Mouse (Mus musculus): Measurements from ENCODE around the gene Frmpd4.
A peak's percentile ranks its signal among the peaks of the same experiment; 100 is the strongest.

The Frmpd4 gene

DNA sequence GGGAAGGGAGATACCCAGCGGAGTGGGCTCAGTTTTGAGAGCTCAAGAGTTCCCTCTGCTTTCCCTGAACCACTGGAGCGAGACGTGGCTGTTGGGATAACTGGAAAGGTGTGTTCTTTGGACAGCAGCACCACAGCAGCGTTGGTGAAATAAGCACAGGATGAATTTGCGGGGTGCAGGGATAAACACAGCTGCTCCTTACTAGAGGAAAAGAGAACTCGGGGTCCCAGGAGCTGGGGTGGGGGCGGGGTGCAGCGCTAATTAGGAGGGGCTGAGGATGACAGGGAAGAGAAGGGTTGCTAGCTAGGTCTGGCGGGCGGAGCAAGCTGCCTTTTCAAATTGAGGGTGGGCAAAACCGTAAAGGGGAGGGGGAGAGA is 453.5 kb downstream of the Frmpd4 start:
- no peak for DNase-seq

DNA sequence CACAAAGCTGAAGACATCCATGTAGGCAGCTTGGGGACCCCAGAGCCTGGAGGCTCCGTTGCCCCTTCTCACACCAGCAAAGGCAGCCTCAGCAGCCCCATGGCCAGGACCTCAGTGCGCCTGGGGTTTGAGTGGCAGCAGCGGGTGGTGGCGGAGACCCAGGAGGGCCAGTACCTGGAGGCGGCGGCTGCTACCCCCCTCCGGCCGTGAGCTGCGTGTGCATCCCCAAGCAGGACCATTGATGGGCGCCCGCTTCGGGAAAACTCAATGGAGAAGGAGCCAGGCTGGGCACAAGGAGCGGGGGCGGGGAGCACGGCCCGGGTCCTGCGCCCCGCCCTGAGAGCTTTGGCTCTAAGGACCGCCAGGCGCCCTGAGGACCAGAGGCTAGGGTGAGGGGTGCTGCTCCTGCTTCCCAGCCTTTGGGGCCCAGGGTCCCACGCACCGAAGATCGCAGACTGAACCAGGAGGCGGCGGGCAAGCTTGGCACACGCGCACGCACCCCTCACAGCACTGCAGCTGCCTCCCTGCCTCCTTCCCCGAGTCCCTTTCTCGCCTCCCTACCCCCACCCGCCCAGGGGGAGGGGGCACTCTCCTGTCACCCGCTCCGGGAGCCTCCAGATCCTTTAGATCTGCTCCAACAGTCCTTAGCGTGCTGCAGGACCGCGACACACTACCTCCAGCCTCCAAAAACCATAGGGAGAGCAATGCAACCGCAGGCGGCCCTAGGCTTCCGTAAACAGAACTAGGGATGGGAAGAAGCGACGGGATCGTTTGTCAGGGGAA is 454.0 kb downstream of the Frmpd4 start:
- peak; percentile 38 for DNase-seq

DNA sequence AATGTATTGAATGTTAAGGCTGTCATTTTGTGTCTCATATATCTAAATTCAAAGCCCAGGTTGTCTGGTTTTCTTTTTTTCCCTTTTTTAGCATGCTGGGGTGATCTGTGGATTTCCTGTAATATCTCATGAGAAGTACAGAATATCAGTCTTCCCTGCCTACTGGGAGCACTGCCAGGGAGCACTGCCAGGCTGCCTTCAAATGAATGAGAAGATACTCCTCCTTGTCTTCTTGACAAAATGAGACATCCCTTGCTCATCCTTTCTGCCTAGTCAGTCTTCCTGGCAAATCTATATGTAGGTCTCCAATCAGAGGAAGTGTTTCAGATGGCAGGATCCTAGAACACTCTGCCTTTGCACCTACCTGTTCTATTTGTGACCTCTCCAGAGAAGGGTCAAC is 535.4 kb downstream of the Frmpd4 start:
- DNase-seq = no peak

DNA sequence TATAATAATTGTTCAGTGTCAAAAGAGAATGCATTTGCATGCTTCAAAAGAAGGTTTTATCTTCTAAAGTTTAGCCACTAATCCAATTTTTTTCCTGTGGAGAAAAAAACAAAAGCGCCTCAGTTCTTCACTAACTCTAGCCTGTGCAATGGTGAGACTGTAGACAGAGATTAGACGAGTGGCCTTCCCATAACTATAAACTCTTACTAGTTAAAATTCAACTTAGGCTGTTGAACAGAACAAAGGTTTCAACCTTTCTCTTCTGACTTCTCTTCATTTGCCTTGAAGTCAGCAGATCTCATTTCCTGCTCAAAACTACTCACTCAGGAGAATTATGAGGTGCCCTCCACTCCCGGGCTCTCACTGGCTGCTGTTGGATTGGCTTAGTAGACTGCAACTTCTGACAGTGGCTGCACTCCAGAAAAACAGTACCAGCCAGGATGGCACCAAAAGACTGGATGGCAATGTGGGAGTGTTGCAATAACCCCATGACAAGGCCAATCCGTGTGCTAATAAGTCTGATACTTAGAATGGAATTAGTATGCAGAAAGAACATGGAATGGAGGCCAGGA is 556.4 kb downstream of the Frmpd4 start:
- DNase-seq = no peak

DNA sequence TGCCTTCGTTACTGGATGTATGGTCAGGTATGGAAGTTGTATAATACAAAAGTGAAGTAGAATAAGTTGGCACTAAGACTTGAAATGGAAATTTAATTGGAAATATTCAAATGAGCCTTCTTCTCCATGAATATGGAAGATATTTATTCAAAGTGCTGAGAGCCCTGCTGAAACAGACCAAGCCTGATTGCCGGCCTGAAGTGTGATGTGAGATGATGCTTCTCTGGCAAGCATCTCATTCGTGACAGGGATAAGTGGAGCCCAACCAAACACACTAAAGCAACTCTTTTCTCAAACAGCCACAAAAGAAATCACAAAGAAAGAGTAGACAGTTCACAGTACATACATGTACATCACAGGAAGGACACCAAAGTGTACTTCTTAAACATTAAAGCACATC is 559.2 kb downstream of the Frmpd4 start:
- no peak for DNase-seq

DNA sequence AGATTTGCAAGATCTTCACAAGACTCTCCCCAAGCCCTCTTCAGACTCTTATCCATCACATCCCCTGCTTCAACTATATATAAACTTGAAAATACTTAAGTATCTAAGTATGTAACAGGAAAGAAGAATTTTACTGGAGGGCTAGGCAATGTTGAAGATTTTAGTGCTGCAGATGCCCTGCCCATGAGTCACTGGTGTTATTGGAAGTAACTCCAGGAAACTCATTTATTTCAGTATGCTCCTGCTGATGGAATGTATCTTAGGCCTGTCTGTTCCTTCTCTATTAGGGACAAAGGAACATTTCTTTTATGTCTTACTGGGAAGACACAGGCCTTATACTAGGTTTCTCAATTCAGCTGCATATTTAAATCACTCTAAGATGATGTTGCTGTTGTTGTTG is 592.2 kb downstream of the Frmpd4 start:
- DNase-seq = no peak

DNA sequence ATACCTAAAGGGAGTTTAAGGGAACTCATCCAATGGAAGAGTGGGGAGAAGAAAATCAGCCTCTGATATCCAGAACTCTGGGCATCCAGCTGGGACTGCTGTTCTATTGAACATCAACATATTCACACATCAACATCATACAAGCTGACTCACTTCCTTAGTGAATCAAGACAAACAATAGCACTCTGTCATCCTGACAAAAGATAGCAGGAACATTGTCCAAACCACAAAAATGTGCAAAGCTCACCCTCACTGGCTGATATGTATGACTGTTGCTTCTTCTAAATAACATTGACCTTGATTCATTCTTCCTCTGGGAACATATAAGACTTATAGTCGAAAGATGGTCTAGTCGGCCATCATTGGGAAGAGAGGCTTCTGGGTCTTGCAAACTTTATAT is 625.8 kb downstream of the Frmpd4 start:
- no peak for DNase-seq

DNA sequence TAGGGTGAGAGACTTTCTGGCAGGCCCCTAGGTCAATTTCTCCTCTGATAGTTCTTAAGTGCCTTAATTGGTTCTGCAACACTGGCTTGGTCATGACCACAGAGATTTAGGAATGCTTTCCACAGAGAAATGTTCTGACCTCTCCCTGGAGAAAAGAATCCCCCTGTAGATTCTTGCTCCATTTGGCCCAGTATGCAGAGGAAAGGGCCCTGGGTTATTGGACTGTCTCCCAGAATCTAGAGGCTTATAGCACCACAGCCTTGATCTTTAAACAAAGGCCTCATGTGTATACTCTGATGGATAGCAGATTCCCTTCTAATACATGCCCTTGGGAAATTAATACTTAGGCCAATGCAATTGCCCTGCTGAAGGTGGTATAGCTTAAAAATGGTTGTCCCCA is 667.5 kb downstream of the Frmpd4 start:
- DNase-seq = no peak

DNA sequence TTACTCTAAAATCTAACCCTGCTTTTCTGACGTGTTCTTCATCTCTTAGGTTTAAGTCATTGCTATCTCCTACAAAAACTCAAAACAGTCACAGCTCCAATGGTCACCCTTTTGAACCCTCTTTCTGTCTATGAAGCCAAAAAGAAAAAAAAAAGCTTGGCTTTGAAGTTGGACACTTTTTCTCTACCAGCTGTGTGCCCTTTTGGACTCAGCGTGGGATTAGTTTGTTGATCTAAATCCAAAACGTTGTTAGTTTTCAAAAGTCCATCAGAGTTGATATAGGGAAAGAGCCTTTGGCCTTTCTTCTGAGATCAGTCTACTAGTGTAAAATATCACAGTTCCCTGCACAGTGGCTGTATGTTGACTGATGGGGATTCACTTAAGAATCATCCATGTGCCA is 676.0 kb downstream of the Frmpd4 start:
- DNase-seq = no peak

DNA sequence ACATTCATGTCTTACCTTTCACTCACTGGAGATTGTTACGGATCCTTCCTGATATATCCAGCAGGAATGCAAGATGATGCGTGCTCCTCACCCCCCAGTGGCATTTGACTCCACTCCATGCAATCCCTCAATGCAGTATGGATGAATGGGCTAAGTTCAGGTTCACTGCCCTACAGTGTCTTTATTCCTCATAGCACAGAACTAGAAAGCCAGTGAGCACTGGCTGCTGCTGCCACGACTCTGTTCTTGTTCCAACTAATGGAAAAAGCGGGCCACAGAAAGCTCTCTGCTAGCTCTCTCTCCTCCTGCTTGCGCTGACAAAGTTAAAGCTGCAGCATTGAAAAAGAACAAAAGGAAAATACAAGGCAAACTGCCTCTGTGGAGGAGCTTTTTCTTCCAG is 722.2 kb downstream of the Frmpd4 start:
- DNase-seq = no peak

DNA sequence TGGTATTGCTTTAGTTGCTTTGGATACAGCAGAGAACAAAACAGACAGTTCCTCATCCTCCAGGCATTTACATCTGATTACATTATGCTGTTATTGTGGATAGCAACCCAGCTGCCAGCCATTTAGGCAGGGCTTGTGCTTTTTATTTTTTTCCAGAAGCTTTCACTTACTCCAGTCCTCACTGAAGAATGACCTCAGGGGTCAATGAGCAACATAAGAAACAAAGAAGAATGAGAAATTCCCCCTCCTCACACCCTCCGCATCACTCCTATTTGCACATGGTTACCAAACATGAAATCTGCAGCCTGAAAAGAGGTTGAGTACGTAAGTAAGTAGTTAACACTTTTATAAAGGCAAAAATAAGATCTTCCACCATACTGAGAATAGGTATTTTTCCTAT is 744.5 kb downstream of the Frmpd4 start:
- DNase-seq = peak; percentile 9

DNA sequence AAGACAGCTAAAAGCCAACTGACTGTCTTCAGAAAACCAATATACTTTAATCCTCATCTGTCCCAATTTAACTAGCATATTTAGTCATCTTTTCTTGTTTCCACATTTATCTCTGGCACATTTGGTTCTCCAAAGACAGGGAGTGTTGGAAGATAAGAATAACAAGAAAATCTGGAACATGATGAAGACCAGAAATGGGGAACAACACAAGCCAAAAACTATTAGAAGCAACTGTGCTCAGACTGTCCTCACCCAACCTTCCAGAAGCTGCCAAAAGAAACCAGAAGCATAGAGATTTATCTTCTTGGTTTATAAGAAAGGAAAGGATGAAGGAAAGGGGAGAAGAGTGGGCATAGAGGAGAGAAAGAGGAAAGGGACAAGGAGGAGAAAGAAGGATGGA is 748.6 kb downstream of the Frmpd4 start:
- DNase-seq = no peak

DNA sequence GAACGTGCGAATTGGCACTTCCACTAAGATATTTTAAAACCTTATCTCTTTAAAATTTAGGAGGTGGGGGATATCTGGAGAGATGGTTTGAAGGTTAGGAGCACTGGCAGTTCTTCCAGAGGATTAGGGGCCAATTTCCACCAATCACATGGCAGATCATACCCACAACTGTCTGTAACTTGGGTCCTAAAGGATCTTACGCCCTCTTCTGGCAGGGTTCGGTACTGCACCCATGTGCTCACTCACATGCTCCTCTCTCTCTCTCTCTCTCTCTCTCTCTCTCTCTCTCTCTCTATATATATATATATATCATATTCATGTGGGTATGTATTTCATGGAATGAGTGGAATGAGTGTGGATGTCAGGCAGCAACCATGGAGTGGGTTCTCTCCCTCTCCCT is 759.7 kb downstream of the Frmpd4 start:
- DNase-seq = peak; percentile 14

DNA sequence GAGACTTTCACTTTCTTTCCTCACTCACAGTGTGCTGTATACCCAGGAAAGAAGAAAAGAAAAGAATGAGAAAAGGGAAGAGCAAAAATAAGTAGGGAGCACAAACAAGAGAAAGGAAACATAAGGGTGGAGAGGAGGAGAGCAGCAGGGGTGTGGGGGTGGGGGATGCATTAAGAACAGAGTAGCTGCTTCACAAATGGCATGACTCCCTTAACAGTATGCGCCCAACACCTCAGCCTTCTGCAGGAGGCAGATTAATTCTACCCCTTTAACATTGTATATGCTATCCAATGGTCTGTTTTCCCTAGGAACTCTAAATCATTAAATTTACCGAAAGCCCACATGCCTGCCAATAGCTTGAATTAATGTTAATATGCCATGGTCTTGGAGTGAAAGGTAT is 766.9 kb downstream of the Frmpd4 start:
- DNase-seq = no peak

DNA sequence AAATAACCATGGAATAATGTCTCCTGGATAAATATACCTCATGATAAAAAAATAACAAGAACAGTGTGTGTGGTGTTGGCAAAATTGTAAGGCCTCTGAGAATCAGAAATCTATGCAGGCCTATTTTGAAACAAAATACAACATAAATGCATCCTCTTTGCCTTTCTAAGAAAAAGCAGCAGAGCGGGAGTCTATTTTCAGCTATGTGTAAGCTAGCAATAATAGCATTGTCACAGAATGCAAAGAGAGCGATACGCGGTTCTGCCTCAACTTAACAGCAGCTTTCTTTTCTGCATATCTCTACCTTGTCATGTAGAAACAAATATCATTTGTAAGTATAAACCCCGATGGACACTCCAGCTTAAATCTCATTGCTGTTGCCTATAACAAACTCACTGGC is 768.5 kb downstream of the Frmpd4 start:
- no peak for DNase-seq

DNA sequence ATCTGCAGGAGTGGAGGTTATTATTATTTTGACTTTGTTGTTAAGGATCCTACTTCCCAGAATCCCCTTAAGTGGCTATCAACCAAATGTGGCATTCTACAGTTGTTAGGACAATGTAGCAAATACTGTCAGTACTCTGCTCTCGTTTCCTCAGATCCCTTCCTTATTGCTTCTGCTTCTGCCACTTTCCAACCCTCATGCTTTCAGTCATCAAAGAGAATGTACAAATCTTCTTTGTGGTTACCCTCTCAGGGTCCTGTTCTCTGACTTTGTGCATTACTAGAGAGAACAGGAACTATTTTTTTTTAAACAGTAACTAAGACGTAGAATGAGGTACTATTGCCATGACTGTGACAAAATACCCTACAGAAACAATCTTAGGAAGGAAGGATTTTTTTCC is 788.3 kb downstream of the Frmpd4 start:
- DNase-seq = no peak

DNA sequence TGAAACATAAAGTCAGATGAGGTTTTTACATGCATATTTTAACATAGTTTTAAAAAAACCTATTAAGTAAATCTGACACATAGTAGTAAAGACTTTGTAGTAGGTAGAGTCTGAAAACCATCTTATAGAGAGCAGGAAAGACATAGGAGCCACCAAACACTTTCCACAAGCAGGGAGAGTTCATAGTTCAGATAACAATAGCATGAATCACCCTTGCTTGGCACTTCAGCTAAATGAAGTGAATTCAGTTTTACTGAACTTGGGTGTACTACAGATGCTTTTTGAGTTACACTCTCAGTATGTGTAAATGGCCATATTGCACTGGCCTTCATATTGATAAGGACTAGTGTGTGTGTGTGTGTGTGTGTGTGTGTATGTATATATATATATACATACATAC is 793.5 kb downstream of the Frmpd4 start:
- no peak for DNase-seq

DNA sequence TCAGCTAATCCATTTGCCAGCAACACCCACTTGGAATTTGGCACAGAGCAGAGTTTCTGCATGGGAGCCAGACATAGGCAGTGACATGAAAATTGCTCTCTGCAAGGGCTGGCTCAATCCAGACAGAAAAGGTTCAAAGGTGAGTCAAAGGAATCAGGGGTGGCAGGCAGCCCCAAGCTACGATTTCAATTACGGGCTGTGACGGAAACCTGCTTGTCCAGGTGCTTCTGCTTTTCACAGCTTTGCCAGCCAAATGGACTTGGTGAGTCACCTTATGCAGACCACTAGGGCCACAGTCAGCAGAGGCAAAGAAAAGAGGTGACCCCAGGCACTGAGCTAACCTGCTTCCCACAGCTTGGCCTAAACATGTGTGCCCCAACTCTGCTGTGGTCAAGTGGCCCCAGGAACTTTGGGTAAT is 857.5 kb downstream of the Frmpd4 start:
- no peak for DNase-seq

DNA sequence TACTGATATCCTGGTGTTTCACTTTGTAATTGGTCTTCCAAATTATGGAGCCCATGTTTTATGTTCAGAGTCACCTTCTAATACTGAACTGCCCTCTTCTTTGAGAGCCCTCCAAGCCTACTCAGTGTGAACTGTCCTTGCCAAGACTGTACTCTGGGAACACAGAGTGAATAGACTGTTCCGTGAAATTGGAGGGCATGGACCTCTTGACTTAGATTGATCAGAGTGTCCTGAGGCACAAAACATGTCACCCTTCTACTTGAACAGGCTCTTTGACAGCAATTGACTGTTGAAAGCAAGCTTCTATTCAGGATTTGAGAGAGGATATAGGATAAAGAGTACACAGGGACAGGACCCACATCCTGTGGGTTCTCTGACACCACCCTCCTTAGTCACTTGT is 857.9 kb downstream of the Frmpd4 start:
- peak; percentile 1 for DNase-seq

DNA sequence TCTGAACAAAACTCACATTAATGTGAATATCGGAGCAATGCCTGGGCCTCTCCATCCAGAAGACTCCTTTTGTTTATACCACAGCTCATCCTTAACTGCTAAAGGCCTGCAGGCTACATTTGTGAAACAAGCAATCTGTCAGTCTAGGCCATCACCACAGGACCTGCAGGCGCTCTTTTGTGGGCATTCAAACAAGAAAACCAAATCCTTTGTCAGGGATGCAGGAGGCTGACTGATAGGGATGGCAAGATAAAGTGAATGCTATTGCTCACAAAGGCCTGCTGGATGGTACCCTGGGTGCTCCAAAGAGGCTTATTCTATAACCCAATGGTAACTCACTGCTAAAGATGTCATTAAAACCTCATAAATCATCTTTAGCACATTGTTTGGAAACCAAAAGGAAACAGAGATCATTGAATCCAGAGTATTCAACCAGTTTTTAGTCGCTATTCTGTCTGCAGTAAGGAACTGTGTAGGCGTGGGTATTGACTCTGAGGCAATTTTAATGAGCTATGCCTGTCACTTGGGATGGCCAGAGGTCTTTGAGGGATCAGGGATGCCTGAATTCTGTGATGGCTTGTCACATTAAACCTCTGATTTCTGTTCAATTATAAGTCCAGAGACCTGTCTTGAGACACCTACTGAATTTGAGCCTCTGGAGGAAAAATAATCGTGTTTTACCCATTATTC is 922.1 kb downstream of the Frmpd4 start:
- DNase-seq = peak; percentile 29

DNA sequence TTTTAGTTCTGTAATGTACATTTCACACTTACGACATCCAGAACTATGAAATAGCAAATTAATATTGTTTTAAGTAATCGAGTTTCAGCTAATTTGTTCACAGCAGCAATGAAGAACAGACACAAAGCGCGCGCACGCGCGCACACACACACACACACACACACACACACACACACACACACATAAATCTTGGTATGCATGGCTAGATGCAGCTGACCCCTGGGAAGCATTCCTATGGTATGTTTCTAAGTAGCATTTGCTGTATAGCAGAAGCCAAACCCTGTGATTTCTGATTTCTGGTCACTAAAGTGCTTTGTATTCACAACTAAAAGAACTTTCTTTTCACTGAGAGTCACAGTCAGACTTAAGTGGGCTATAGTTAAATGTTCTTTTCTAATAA is 922.8 kb downstream of the Frmpd4 start:
- DNase-seq = peak; percentile 7

DNA sequence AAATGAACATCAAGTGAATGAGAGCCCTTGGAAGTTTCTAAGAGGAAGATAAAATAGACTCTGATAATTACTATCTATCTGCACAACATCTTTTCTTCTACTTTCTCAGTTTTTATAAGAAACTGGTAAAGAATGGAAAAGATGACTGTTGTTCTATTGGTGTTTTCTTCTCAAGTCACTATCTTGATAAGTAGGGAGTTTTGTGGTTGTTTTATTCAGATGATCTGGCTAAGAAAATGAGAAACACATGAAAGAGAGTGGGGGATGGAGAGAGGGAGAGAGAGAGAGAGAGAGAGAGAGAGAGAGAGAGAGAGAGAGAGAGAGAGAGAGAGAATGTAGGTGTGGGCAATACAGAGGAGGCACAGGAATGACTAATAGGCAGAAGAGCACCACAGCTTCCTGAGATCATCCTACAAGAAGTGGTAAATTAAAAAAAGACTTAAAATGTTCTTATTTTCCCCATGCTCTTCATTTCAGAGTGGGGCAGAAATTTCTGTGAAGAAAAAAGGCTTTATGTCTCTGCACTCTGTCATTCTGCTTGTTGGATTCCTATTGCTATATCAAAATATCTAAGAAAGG is 979.3 kb downstream of the Frmpd4 start:
- DNase-seq = no peak

DNA sequence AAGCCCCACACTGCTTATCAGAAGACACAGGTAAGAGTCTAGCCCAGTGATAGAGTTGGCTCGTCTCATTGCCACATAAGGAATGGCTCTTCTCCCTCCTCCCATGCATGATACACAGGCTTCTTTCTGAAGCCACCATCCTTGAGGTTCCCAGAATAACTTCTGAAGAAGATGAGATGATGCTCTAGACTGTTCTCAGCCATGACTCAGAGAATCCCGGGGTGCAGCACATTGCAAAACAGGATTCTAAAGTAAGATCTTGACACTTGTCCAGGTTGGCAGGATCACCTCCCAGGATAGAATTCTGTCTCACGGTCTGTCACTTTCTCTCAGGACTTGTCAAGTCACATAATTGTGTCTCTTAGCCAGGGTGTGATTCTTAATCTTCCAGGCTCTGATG is 1024.2 kb downstream of the Frmpd4 start:
- DNase-seq = no peak

DNA sequence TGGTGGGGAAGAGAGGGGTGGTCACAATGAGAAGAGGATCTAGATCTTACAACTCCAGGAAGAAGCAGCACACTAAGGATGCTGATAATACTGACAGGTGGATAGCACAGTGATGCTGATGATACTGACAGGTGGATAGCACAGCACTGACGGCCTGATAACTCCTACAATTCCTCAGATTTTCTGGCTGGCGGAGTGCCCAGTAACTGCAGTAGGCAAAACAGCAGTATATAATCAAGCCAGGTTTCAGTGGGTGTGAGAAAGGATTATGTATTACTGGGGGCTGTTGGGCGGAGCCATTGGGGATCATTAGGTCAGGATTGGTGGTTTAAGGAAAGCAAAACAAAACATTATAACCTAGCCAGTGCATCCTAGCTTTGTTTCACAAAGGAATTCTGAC is 1053.9 kb downstream of the Frmpd4 start:
- no peak for DNase-seq

All from embryo, embryonic 11 days (tissue).